Mouse (Mus musculus) neural tube, embryonic 11.5 days (tissue): Measurements from ENCODE around the gene Pias4. TPM values are rescaled to one million over a fixed set of nuclear protein-coding genes. Genes with fewer than 3 reads are reported as not detected.
A peak's percentile ranks its signal among the peaks of the same experiment; 100 is the strongest.

ENCODE experiments used
- ATAC-seq: fragments of 200-750 bp; cut with Nextera tagmentation; 2 replicates; pipeline ENCODE4 v1.8.0; 2017; ENCODE audit warnings: moderate number of reproducible peaks, mild to moderate bottlenecking, moderate TSS enrichment, moderate library complexity; ENCODE audit not compliant: insufficient read depth, low FRiP score, low TSS enrichment
- DNase-seq: peaks from one replicate; pipeline ENCODE4 v3.0.0-alpha.2; 2015; ENCODE audit warnings: low spot score
- H3K27ac ChIP-seq: fragments of 300-500 bp; sonication (generic); 2 replicates; pipeline ENCODE4 v1.5.1; 2014; ENCODE audit warnings: low read depth, mild to moderate bottlenecking, low read length
- H3K27me3 ChIP-seq: fragments of 300-500 bp; sonication (generic); 2 replicates; pipeline ENCODE4 v1.6.1; 2014; ENCODE audit warnings: mild to moderate bottlenecking, low read length, mixed read lengths; ENCODE audit not compliant: control insufficient read depth, insufficient read depth
- H3K36me3 ChIP-seq: fragments of 300-500 bp; sonication (generic); 2 replicates; pipeline ENCODE4 v1.6.1; 2014; ENCODE audit warnings: mild to moderate bottlenecking, low read length, moderate library complexity, mixed read lengths; ENCODE audit not compliant: control insufficient read depth, insufficient read depth
- H3K4me1 ChIP-seq: fragments of 300-500 bp; sonication (generic); 2 replicates; pipeline ENCODE4 v1.6.1; 2014; ENCODE audit warnings: low read length, mixed read lengths; ENCODE audit not compliant: control insufficient read depth, insufficient read depth
- H3K4me2 ChIP-seq: fragments of 300-500 bp; sonication (generic); 2 replicates; pipeline ENCODE4 v1.6.1; 2014; ENCODE audit warnings: low read depth, mild to moderate bottlenecking, moderate library complexity
- H3K4me3 ChIP-seq: fragments of 300-500 bp; sonication (generic); 2 replicates; pipeline ENCODE4 v1.5.1; 2014; ENCODE audit warnings: low read depth, low read length
- H3K9ac ChIP-seq: fragments of 300-500 bp; sonication (generic); 2 replicates; pipeline ENCODE4 v1.6.1; 2014; ENCODE audit warnings: mild to moderate bottlenecking, low read length
- H3K9me3 ChIP-seq: fragments of 300-500 bp; sonication (generic); 2 replicates; pipeline ENCODE4 v1.6.1; 2016; ENCODE audit warnings: low read length; ENCODE audit not compliant: control insufficient read depth
- WGBS: fragments of 180-500 bp; shearing (Covaris S2); extraction: QIAGEN DNeasy Blood & Tissue Kit; methylation state at CpG from one replicate; pipeline ENCODE4 v1.1.7; 2014; 5-methylcytosine and 5-hydroxymethylcytosine counted together
- polyA plus RNA-seq: library from polyadenylated mRNA; unstranded; fragments of >200 nt; fragmentation: Nextera tagmentation; extraction: Ambion mirVana; gene quantifications from 2 replicates; pipeline ENCODE4 v1.2.1, GENCODE M21; 2014

The Pias4 gene
- polyA plus RNA-seq, 1 experiment from 2014 or later: 68.3 TPM

- DNase-seq (no peak), ATAC-seq (no peak)
- Histone ChIP-seq H3K9me3 (no peaks in the 10 kb centered on the region), H3K36me3 (peaks cover 6% of the 10 kb centered on the region), H3K27me3 (no peaks in the 10 kb centered on the region), H3K27ac (no peak overlapping the region), H3K4me3 (no peak overlapping the region), H3K9ac (no peak overlapping the region), H3K4me1 (peaks cover 24% of the 10 kb centered on the region), H3K4me2 (no peak overlapping the region; the same call in 1 of the 2 replicates)
- WGBS: 61% methylated on average over 8 of the region's 8 CpGs
These were observed 2.6 kb downstream of the Pias4 start for GRCm38 (mm10) chr10:81165118-81165517.

GRCm38 (mm10) chr10:81162318-81162652 is 5.4 kb downstream of the Pias4 start:
- no peaks in the 10 kb centered on the region for H3K9me3 ChIP-seq
- 64% methylated on average over 2 of the region's 2 CpGs for WGBS
- no peaks in the 10 kb centered on the region for H3K27me3 ChIP-seq
- H3K4me3 ChIP-seq: no peak overlapping the region
- no peak overlapping the region; the same call in 1 of the 2 replicates for H3K9ac ChIP-seq
- peaks cover 17% of the 10 kb centered on the region for H3K4me1 ChIP-seq
- DNase-seq: no peak
- peak overlapping the region; percentile 85 for H3K27ac ChIP-seq
- peak overlapping the region; percentile 21; the same call in 1 of the 2 replicates for H3K4me2 ChIP-seq
- peak; percentile 15; the same call in 1 of the 2 replicates for ATAC-seq
- peaks cover 16% of the 10 kb centered on the region for H3K36me3 ChIP-seq

GRCm38 (mm10) chr10:81161602-81162317 is 6.0 kb downstream of the Pias4 start:
- H3K9ac ChIP-seq: no peak overlapping the region; the same call in 1 of the 2 replicates
- H3K9me3 ChIP-seq: no peaks in the 10 kb centered on the region
- peaks cover 14% of the 10 kb centered on the region for H3K4me1 ChIP-seq
- peaks cover 21% of the 10 kb centered on the region for H3K36me3 ChIP-seq
- 65% methylated on average over 8 of the region's 8 CpGs for WGBS
- peak overlapping the region; percentile 85 for H3K27ac ChIP-seq
- DNase-seq (peak; percentile 47), ATAC-seq (peak; percentile 76)
- no peaks in the 10 kb centered on the region for H3K27me3 ChIP-seq
- H3K4me3 ChIP-seq: no peak overlapping the region
- H3K4me2 ChIP-seq: peak overlapping the region; percentile 21

GRCm38 (mm10) chr10:81154736-81155135 is 13.0 kb downstream of the Pias4 start:
- H3K9ac ChIP-seq: no peak overlapping the region
- 81% methylated on average over 6 of the region's 6 CpGs for whole genome bisulfite sequencing
- H3K9me3 ChIP-seq: no peaks in the 10 kb centered on the region
- H3K4me1 ChIP-seq: no peaks in the 10 kb centered on the region
- ATAC-seq: no peak
- H3K4me2 ChIP-seq: no peak overlapping the region
- no peak overlapping the region for H3K27ac ChIP-seq
- DNase-seq: no peak
- no peak overlapping the region for H3K4me3 ChIP-seq
- no peaks in the 10 kb centered on the region for H3K27me3 ChIP-seq
- H3K36me3 ChIP-seq: peaks cover 44% of the 10 kb centered on the region

GRCm38 (mm10) chr10:81154313-81154712 is 13.4 kb downstream of the Pias4 start:
- no peak for ATAC-seq

GRCm38 (mm10) chr10:81152609-81153008 is 15.1 kb downstream of the Pias4 start:
- DNase-seq (no peak), ATAC-seq (no peak)
- H3K4me3 ChIP-seq: no peak overlapping the region
- peaks cover 46% of the 10 kb centered on the region for H3K36me3 ChIP-seq
- no peaks in the 10 kb centered on the region for H3K27me3 ChIP-seq
- H3K9ac ChIP-seq: no peak overlapping the region
- H3K4me1 ChIP-seq: no peaks in the 10 kb centered on the region
- H3K27ac ChIP-seq: no peak overlapping the region
- H3K9me3 ChIP-seq: no peaks in the 10 kb centered on the region
- H3K4me2 ChIP-seq: no peak overlapping the region
- 78% methylated on average over 12 of the region's 12 CpGs for WGBS

More at GRCm38 (mm10) chr10:81154313-81154712, 13.4 kb downstream of the Pias4 start:
- Histone ChIP-seq H3K9me3 (no peaks in the 10 kb centered on the region), H3K4me1 (no peaks in the 10 kb centered on the region), H3K36me3 (peaks cover 44% of the 10 kb centered on the region), H3K4me3 (no peak overlapping the region), H3K4me2 (no peak overlapping the region), H3K9ac (no peak overlapping the region), H3K27ac (no peak overlapping the region), H3K27me3 (no peaks in the 10 kb centered on the region)
- 95% methylated on average over 12 of the region's 12 CpGs for WGBS
- no peak for DNase-seq

- no peak overlapping the region for H3K27ac ChIP-seq
- H3K36me3 ChIP-seq: peaks cover 40% of the 10 kb centered on the region
- no peak overlapping the region for H3K4me3 ChIP-seq
- whole genome bisulfite sequencing: 79% methylated on average over 6 of the region's 6 CpGs
- H3K4me2 ChIP-seq: no peak overlapping the region
- no peak for ATAC-seq
- no peaks in the 10 kb centered on the region for H3K9me3 ChIP-seq
- DNase-seq: no peak
- H3K9ac ChIP-seq: no peak overlapping the region
- no peaks in the 10 kb centered on the region for H3K27me3 ChIP-seq
- H3K4me1 ChIP-seq: no peaks in the 10 kb centered on the region
These were observed 16.5 kb downstream of the Pias4 start for GRCm38 (mm10) chr10:81151261-81151660.

GRCm38 (mm10) chr10:81146296-81146695 is 21.4 kb downstream of the Pias4 start:
- Histone ChIP-seq H3K27me3 (no peaks in the 10 kb centered on the region), H3K4me1 (peaks cover 3% of the 10 kb centered on the region; the same call in 1 of the 2 replicates), H3K4me3 (no peak overlapping the region), H3K9me3 (no peaks in the 10 kb centered on the region), H3K9ac (no peak overlapping the region), H3K27ac (no peak overlapping the region), H3K36me3 (peaks cover 28% of the 10 kb centered on the region), H3K4me2 (no peak overlapping the region)
- no peak for DNase-seq
- no peak for ATAC-seq
- 85% methylated on average over 4 of the region's 4 CpGs for WGBS

GRCm38 (mm10) chr10:81145778-81146177 is 21.9 kb downstream of the Pias4 start:
- DNase-seq (no peak), ATAC-seq (no peak)
- Histone ChIP-seq H3K9ac (no peak overlapping the region), H3K27me3 (no peaks in the 10 kb centered on the region), H3K4me3 (no peak overlapping the region), H3K9me3 (no peaks in the 10 kb centered on the region), H3K36me3 (peaks cover 28% of the 10 kb centered on the region), H3K27ac (no peak overlapping the region), H3K4me1 (peaks cover 6% of the 10 kb centered on the region), H3K4me2 (no peak overlapping the region)
- 91% methylated on average over 7 of the region's 7 CpGs for WGBS
